Mouse (Mus musculus): ENCODE measurements at regions not wholly inside any gene's neighbourhood (a gene's known extent, or its start where the extent isn't known, plus 50 kb on each side); places are given as distances from the start of the nearest gene placed in this dataset.

DNA sequence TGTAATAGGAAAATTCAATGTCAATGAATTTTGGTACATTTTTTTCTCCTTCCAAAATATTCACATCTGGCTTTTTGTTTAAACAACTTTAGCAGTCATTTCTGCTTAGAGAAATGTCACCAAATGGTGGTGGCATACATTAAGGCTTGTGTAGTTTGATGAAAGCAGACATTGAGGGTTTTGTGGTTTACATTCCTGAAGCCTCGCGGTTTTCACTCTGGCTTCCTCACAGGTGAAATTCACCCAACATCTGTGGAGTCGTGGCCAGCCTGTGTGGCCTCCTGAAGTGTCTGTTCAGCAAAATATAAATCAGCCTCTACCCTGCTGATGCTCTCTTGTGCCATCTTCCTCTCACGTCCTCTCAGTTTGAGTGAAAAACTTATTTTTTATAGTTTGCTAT, 353.8 kb downstream of the Dnajb9 start:
- Histone ChIP-seq H3K36me3 (ENCODE audit: insufficient read depth, low read length) (no peaks in the 10 kb centered on the region), H3K9ac (replicated peaks; ENCODE audit: low read length) (no peak overlapping the region), H3K27me3 (ENCODE audit: insufficient read depth, low read length) (no peaks in the 10 kb centered on the region), H3K4me1 (ENCODE audit: insufficient read depth, low read length) (no peaks in the 10 kb centered on the region), H3K27ac (ENCODE audit: low read length) (no peak overlapping the region), H3K4me3 (ENCODE audit: low read length) (no peak overlapping the region), H3K4me2 (replicated peaks; ENCODE audit: low read depth, low read length) (no peak overlapping the region), H3K9me3 (ENCODE audit: low read length) (no peaks in the 10 kb centered on the region)
- WGBS = 65% methylated on average over 4 of the region's 4 CpGs
- no peak for ATAC-seq (ENCODE audit: low FRiP score, low TSS enrichment)

DNA sequence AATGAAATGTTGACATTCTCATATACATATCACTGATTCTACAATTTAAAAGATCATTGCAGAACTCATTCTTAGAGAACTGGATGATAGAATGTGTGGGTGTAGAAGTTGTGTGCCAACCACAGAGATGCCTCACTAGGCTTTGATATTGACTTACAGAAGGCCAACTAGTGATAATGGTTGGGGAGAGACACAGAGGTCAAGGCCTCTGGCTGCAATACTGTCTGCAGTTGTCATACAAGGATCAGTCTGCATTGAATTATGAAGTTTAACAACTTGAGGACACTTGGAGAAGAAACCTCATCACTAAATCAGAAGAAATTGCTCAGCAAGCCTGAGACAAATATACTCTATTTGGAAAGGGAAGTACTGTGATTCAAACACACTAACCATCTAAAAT, 357.9 kb downstream of the Dnajb9 start:
- H3K9ac ChIP-seq (replicated peaks; ENCODE audit: low read length) = no peak overlapping the region
- H3K36me3 ChIP-seq (ENCODE audit: insufficient read depth, low read length) = no peaks in the 10 kb centered on the region
- no peaks in the 10 kb centered on the region for H3K27me3 ChIP-seq (ENCODE audit: insufficient read depth, low read length)
- no peaks in the 10 kb centered on the region for H3K9me3 ChIP-seq (ENCODE audit: low read length)
- H3K4me2 ChIP-seq (replicated peaks; ENCODE audit: low read depth, low read length) = no peak overlapping the region
- peak overlapping the region; percentile 38; the same call in 1 of the 2 replicates for H3K27ac ChIP-seq (ENCODE audit: low read length)
- no peak overlapping the region for H3K4me3 ChIP-seq (ENCODE audit: low read length)
- no peaks in the 10 kb centered on the region for H3K4me1 ChIP-seq (ENCODE audit: insufficient read depth, low read length)
- no peak for ATAC-seq (ENCODE audit: low FRiP score, low TSS enrichment)

DNA sequence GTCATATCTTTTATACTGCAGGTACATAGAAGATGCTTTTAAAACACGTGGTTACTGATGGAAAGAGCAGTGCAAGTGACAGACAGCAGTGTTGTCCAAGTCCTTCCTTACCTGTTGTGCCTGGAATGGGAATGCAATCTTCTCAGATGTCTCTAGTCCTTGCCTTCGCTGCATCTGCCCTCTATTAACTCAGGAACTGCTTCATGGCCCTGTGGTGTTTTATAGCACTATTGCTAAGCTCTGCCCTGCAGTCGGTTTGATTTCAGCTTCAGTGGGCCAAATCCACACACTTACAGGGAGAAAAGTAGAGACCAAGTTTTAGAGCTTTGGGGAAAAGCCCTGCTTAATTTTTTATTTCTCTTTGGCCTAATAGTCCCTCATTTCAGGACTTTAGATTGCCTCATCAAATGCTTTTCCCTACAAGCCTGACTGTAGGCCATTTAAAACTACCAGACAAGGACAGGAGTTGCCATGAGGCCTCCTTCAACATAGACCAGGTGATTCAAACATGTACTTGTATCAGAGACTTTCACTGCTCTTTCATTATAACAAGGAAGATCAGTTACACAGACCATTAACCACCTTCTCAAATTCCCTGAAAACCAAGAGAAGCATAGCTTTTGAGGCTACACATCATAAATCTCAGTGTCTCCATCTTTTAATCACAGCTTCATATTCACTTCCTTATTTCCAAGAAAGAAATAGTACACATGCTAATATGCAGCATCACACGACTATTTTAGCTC, 358.7 kb downstream of the Dnajb9 start:
- Histone ChIP-seq H3K4me2 (replicated peaks; ENCODE audit: low read depth, low read length) (no peak overlapping the region), H3K27me3 (ENCODE audit: insufficient read depth, low read length) (no peaks in the 10 kb centered on the region), H3K4me1 (ENCODE audit: insufficient read depth, low read length) (no peaks in the 10 kb centered on the region), H3K27ac (ENCODE audit: low read length) (peak overlapping the region; percentile 66), H3K9me3 (ENCODE audit: low read length) (no peaks in the 10 kb centered on the region), H3K9ac (replicated peaks; ENCODE audit: low read length) (no peak overlapping the region), H3K4me3 (ENCODE audit: low read length) (no peak overlapping the region), H3K36me3 (ENCODE audit: insufficient read depth, low read length) (no peaks in the 10 kb centered on the region)
- ATAC-seq (ENCODE audit: low FRiP score, low TSS enrichment) = peak; percentile 89
- WGBS = 26% methylated on average over 4 of the region's 4 CpGs

DNA sequence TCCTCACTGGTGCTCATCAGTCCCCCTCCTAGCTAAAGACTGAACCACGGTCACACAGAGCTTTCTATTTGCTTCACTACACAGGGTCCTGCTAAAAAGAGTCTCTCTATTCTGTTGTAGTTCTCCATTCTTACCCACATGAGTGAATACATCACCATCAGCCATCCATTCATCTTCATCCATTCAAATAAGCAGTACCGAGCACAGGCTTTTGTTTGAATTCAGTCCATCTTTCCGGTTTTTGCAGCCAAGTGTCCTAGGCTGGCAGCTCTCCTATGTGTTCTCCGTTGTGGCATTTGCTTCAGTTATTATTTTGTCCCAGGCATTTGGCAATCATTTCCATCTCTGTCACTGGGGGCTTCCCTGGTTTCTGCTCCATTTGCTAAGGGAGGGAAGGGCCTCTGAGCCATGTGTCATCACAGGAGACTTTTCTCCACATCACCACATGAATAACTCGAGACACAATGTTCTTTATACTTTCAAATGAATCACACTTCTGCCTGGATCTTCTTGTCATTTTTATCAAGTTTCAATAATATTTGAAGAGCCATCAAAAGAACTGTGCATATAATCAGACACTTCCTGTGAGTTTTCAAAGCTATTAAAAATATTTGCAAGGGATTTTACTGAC, 366.1 kb downstream of the Dnajb9 start:
- Histone ChIP-seq H3K36me3 (ENCODE audit: insufficient read depth, low read length) (no peaks in the 10 kb centered on the region), H3K9me3 (ENCODE audit: low read length) (no peaks in the 10 kb centered on the region), H3K4me3 (ENCODE audit: low read length) (no peak overlapping the region), H3K27ac (ENCODE audit: low read length) (no peak overlapping the region), H3K27me3 (ENCODE audit: insufficient read depth, low read length) (no peaks in the 10 kb centered on the region), H3K4me1 (ENCODE audit: insufficient read depth, low read length) (no peaks in the 10 kb centered on the region), H3K4me2 (replicated peaks; ENCODE audit: low read depth, low read length) (no peak overlapping the region), H3K9ac (replicated peaks; ENCODE audit: low read length) (no peak overlapping the region)
- ATAC-seq (ENCODE audit: low FRiP score, low TSS enrichment) = no peak
- 54% methylated on average over 5 of the region's 5 CpGs for WGBS

DNA sequence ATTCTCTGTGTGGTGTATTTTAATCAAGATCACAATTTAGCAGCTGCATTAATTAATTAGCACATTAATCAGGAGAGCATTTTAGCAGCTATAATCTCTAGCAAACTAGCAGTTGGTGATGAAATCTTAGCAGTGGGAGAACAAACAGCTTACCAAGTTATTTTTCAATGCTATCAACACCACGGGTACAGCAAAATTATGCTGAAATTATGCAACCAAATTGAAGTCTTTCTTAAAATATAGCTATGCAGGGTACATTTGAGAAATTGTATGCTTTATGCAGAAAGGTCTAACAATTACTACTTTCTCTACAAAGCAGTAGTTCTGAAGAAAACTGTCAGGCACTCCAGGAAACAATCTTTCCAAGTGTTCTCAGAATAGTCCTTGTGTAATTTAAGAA, 378.1 kb downstream of the Dnajb9 start:
- no peak for ATAC-seq (ENCODE audit: low FRiP score, low TSS enrichment)
- Histone ChIP-seq H3K36me3 (ENCODE audit: insufficient read depth, low read length) (no peaks in the 10 kb centered on the region), H3K27me3 (ENCODE audit: insufficient read depth, low read length) (no peaks in the 10 kb centered on the region), H3K4me2 (replicated peaks; ENCODE audit: low read depth, low read length) (no peak overlapping the region), H3K27ac (ENCODE audit: low read length) (no peak overlapping the region), H3K4me1 (ENCODE audit: insufficient read depth, low read length) (0 out of 2 replicates have a peak, but pooled peaks cover 6% of the 10 kb centered on the region), H3K4me3 (ENCODE audit: low read length) (no peak overlapping the region), H3K9me3 (ENCODE audit: low read length) (no peaks in the 10 kb centered on the region), H3K9ac (replicated peaks; ENCODE audit: low read length) (no peak overlapping the region)
- WGBS = 78% methylated on average over 1 of the region's 1 CpGs

DNA sequence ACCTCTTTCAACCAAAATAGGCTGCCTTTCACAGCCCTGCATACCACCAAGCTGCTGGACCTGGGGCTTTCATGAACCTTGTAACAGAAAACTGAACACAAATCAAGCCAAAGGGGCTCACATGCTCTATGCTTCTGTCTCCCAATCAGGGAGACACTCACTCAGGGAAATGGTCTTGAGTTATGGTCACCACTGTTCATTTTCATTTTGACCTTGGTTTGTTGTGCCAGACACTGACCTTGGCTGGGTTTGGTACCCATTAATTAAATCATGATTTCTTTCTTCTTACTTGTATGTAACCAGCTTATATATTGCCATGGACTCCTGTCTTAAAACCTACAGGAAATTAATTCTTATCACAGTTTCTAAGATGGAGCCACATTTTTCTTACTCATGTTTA, 381.5 kb downstream of the Dnajb9 start:
- H3K4me1 ChIP-seq (ENCODE audit: insufficient read depth, low read length) = 0 out of 2 replicates have a peak, but pooled peaks cover 6% of the 10 kb centered on the region
- H3K4me3 ChIP-seq (ENCODE audit: low read length) = no peak overlapping the region
- no peak overlapping the region for H3K9ac ChIP-seq (replicated peaks; ENCODE audit: low read length)
- ATAC-seq (ENCODE audit: low FRiP score, low TSS enrichment) = no peak
- H3K27ac ChIP-seq (ENCODE audit: low read length) = no peak overlapping the region
- H3K36me3 ChIP-seq (ENCODE audit: insufficient read depth, low read length) = no peaks in the 10 kb centered on the region
- H3K9me3 ChIP-seq (ENCODE audit: low read length) = no peaks in the 10 kb centered on the region
- H3K27me3 ChIP-seq (ENCODE audit: insufficient read depth, low read length) = no peaks in the 10 kb centered on the region
- no peak overlapping the region for H3K4me2 ChIP-seq (replicated peaks; ENCODE audit: low read depth, low read length)

DNA sequence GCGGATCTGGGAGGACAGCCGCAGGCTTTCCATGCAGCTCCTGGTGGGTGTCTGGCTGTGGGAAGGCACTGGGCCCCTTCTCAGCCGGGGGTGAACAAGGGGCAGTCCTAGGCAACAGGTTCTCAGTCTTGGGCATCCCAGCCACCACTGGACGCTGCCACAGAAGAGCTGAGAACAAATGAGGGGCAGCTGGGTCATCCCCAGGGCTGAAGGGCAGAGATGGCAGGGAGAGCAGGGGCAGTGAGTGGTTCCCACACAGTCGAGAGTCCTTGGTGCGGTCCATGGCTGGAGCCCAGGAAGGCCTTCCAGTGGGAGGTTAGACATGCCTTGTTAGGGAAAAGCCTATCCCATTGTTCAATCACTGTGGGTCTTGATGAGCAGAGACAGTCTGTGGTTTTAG, 382.2 kb downstream of the Dnajb9 start:
- H3K4me1 ChIP-seq (ENCODE audit: insufficient read depth, low read length) = 0 out of 2 replicates have a peak, but pooled peaks cover 6% of the 10 kb centered on the region
- ATAC-seq (ENCODE audit: low FRiP score, low TSS enrichment) = no peak; the same call in 1 of the 2 replicates
- H3K4me3 ChIP-seq (ENCODE audit: low read length) = no peak overlapping the region
- WGBS = 67% methylated on average over 6 of the region's 6 CpGs
- H3K36me3 ChIP-seq (ENCODE audit: insufficient read depth, low read length) = no peaks in the 10 kb centered on the region
- H3K27me3 ChIP-seq (ENCODE audit: insufficient read depth, low read length) = no peaks in the 10 kb centered on the region
- H3K4me2 ChIP-seq (replicated peaks; ENCODE audit: low read depth, low read length) = no peak overlapping the region
- H3K9me3 ChIP-seq (ENCODE audit: low read length) = no peaks in the 10 kb centered on the region
- H3K27ac ChIP-seq (ENCODE audit: low read length) = 0 out of 2 replicates have a peak overlapping the region, but pooled peaks have one; percentile 11
- no peak overlapping the region for H3K9ac ChIP-seq (replicated peaks; ENCODE audit: low read length)

DNA sequence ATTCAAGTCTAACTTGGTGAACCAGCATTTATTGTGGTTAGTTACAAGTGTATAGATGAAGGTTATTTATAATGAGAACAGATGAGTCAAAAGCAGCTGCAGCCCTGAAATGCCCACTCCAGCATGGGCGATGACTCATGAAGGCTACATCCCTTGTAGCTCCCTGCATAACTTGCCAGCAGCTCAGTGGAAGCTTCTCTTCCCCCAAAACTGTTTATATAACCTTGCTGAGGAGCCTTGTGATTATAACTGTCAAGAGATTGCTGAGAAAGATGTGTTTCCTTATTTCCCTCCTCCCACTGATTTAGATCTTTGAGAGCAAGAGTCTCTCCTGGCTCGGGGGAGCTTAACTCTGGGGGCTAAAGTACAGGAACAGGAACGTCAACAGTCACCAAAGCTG, 382.8 kb downstream of the Dnajb9 start:
- Histone ChIP-seq H3K4me3 (ENCODE audit: low read length) (no peak overlapping the region), H3K27ac (ENCODE audit: low read length) (0 out of 2 replicates have a peak overlapping the region, but pooled peaks have one; percentile 11), H3K9ac (replicated peaks; ENCODE audit: low read length) (no peak overlapping the region), H3K36me3 (ENCODE audit: insufficient read depth, low read length) (no peaks in the 10 kb centered on the region), H3K9me3 (ENCODE audit: low read length) (no peaks in the 10 kb centered on the region), H3K27me3 (ENCODE audit: insufficient read depth, low read length) (no peaks in the 10 kb centered on the region), H3K4me1 (ENCODE audit: insufficient read depth, low read length) (0 out of 2 replicates have a peak, but pooled peaks cover 6% of the 10 kb centered on the region), H3K4me2 (replicated peaks; ENCODE audit: low read depth, low read length) (no peak overlapping the region)
- 8% methylated on average over 3 of the region's 3 CpGs for WGBS
- peak; percentile 71; the same call in 1 of the 2 replicates for ATAC-seq (ENCODE audit: low FRiP score, low TSS enrichment)

DNA sequence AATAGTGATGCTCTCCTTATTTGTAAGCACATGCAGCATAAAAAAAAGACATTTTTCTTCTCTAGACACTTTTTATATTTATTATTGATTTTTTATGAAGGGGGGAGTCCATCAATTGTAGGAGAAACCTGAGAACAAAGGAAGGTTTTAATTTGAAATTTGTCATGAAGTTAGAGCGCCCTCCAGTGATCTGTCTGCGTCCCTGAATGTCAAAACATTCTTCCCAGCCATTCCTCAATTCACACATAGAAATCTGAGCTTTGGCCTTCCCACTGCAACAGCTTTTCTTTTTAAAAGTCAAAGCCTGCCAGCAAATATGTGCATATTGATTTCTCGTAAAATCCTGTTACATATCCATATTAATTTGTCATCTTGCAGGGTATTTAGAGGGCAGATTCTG, 396.6 kb downstream of the Dnajb9 start:
- 14% methylated on average over 3 of the region's 3 CpGs for WGBS
- Histone ChIP-seq H3K9ac (replicated peaks; ENCODE audit: low read length) (no peak overlapping the region), H3K36me3 (ENCODE audit: insufficient read depth, low read length) (no peaks in the 10 kb centered on the region), H3K4me3 (ENCODE audit: low read length) (no peak overlapping the region), H3K9me3 (ENCODE audit: low read length) (no peaks in the 10 kb centered on the region), H3K27me3 (ENCODE audit: insufficient read depth, low read length) (no peaks in the 10 kb centered on the region), H3K4me1 (ENCODE audit: insufficient read depth, low read length) (no peaks in the 10 kb centered on the region), H3K27ac (ENCODE audit: low read length) (no peak overlapping the region), H3K4me2 (replicated peaks; ENCODE audit: low read depth, low read length) (no peak overlapping the region)
- no peak for ATAC-seq (ENCODE audit: low FRiP score, low TSS enrichment)

DNA sequence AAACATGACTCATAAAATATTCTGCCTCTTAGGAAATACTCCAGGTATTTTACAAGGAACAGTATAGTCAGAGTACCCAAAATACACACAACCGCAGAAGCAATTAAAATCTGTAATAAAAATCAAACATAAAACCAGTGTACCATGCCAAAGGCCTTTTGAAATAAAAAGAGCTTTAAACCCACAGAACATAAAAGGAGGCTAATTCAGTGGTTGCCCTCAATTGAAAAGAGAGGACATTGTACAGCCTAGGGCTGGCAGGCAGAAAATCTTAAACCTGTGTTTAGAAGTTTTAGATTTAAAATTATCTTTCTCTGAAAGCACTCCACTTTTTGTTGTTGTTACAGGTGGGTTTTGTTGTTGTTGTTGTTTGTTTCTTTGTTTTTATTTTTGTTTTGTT, 437.4 kb downstream of the Dnajb9 start:
- H3K9me3 ChIP-seq (ENCODE audit: low read length) = no peaks in the 10 kb centered on the region
- no peak overlapping the region for H3K27ac ChIP-seq (ENCODE audit: low read length)
- 41% methylated on average over 1 of the region's 1 CpGs for WGBS
- H3K4me1 ChIP-seq (ENCODE audit: insufficient read depth, low read length) = no peaks in the 10 kb centered on the region
- no peaks in the 10 kb centered on the region for H3K36me3 ChIP-seq (ENCODE audit: insufficient read depth, low read length)
- H3K27me3 ChIP-seq (ENCODE audit: insufficient read depth, low read length) = no peaks in the 10 kb centered on the region
- no peak overlapping the region for H3K4me3 ChIP-seq (ENCODE audit: low read length)
- H3K4me2 ChIP-seq (replicated peaks; ENCODE audit: low read depth, low read length) = no peak overlapping the region
- H3K9ac ChIP-seq (replicated peaks; ENCODE audit: low read length) = no peak overlapping the region
- peak; percentile 63; the same call in 1 of the 2 replicates for ATAC-seq (ENCODE audit: low FRiP score, low TSS enrichment)
